Mouse (Mus musculus) MEL (cell line): ENCODE measurements at regions not wholly inside any gene's neighbourhood (a gene's known extent, or its start where the extent isn't known, plus 50 kb on each side); places are given as distances from the start of the nearest gene placed in this dataset.

Experiments used
- DNase-seq: peaks from one replicate; pipeline ENCODE4 v3.0.0; 2011; ENCODE audit warnings: low read depth, low spot score
- H3K27ac ChIP-seq: 2 replicates; pipeline ENCODE4 v1.5.1; 2012; ENCODE audit warnings: low read depth, mild to moderate bottlenecking, control low read depth, low read length, moderate library complexity; ENCODE audit not compliant: control insufficient read depth
- H3K27me3 ChIP-seq, 2 experiments: fragments of 150-350 bp in 1 of 2; sonication (generic) in 1 of 2; 2 replicates each; pipeline ENCODE4 v1.6.1; 2012; ENCODE audit warnings: low read length in 2 of 2, mild to moderate bottlenecking in 2 of 2, improper control_type of control experiment in 1 of 2, moderate library complexity in 1 of 2; ENCODE audit not compliant: insufficient read depth in 2 of 2, control insufficient read depth in 1 of 2
- H3K36me3 ChIP-seq, 2 experiments: 2 replicates each; pipeline ENCODE4 v1.6.1; 2012 to 2014; ENCODE audit warnings: low read length in 2 of 2, improper control_type of control experiment in 1 of 2, inconsistent platforms in 1 of 2, mild to moderate bottlenecking in 1 of 2; ENCODE audit not compliant: insufficient read depth in 2 of 2, control insufficient read depth in 1 of 2
- H3K4me1 ChIP-seq, 2 experiments: fragments of 150-350 bp in 1 of 2; sonication (generic) in 1 of 2; 2 replicates each; pipeline ENCODE4 v1.6.1; 2012; ENCODE audit warnings: low read length in 2 of 2, improper control_type of control experiment in 1 of 2, mild to moderate bottlenecking in 1 of 2; ENCODE audit not compliant: insufficient read depth in 2 of 2, control insufficient read depth in 1 of 2
- H3K4me3 ChIP-seq, 2 experiments: fragments of 150-350 bp in 1 of 2; sonication (generic) in 1 of 2; 2 replicates each; pipeline ENCODE4 v1.5.1; 2012; ENCODE audit warnings: low read depth in 2 of 2, low read length in 2 of 2, mild to moderate bottlenecking in 2 of 2, moderate library complexity in 2 of 2, control low read depth in 1 of 2, improper control_type of control experiment in 1 of 2; ENCODE audit not compliant: control insufficient read depth in 1 of 2, insufficient read depth in 1 of 2
- H3K79me2 ChIP-seq: 2 replicates; pipeline ENCODE4 v1.6.1; 2012; ENCODE audit warnings: mild to moderate bottlenecking, low read length, moderate library complexity; ENCODE audit not compliant: control insufficient read depth, poor library complexity, insufficient read depth
- H3K9ac ChIP-seq: 2 replicates; pipeline ENCODE4 v1.6.1; 2012; ENCODE audit warnings: low read depth, mild to moderate bottlenecking, control low read depth, low read length, moderate library complexity; ENCODE audit not compliant: control insufficient read depth, poor library complexity, severe bottlenecking
- H3K9me3 ChIP-seq: fragments of 150-350 bp; sonication (generic); replicated peaks from 2 replicates; pipeline ENCODE4 v1.6.1; 2012; ENCODE audit warnings: mild to moderate bottlenecking, low read length, improper control_type of control experiment, moderate library complexity; ENCODE audit not compliant: insufficient read depth
- CHD1 ChIP-seq: IDR thresholded peaks from 2 replicates; pipeline ENCODE4 v1.6.1; 2012; ENCODE audit warnings: low read depth, mild to moderate bottlenecking, inconsistent platforms, low read length, improper control_type of control experiment
- CTCF ChIP-seq, 3 experiments: IDR thresholded peaks in 2 of 3; conservative IDR thresholded peaks in 1 of 3; 2 replicates each; pipeline ENCODE4 v1.5.1; 2011 to 2012; ENCODE audit warnings: low read length in 3 of 3, low read depth in 2 of 3, mild to moderate bottlenecking in 2 of 3, improper control_type of control experiment in 1 of 3, inconsistent platforms in 1 of 3, mixed read lengths in 1 of 3, moderate library complexity in 1 of 3; ENCODE audit not compliant: control insufficient read depth in 1 of 3, insufficient read depth in 1 of 3, poor library complexity in 1 of 3, severe bottlenecking in 1 of 3
- ELF1 ChIP-seq: IDR thresholded peaks from 2 replicates; pipeline ENCODE4 v1.6.1; 2014; ENCODE audit warnings: low read depth, mild to moderate bottlenecking, inconsistent platforms, low read length, improper control_type of control experiment, moderate library complexity
- GABPA ChIP-seq: IDR thresholded peaks from 2 replicates; pipeline ENCODE4 v1.6.1; 2012; ENCODE audit warnings: low read depth, mild to moderate bottlenecking, inconsistent platforms, low read length, improper control_type of control experiment, moderate library complexity
- GATA1 ChIP-seq: IDR thresholded peaks from 2 replicates; pipeline ENCODE4 v1.6.1; 2011; ENCODE audit warnings: low read depth, low read length, improper control_type of control experiment
- HCFC1 ChIP-seq: IDR thresholded peaks from 2 replicates; pipeline ENCODE4 v1.6.1; 2012; ENCODE audit warnings: low read depth, mild to moderate bottlenecking, inconsistent platforms, low read length, improper control_type of control experiment, moderate library complexity
- JUND ChIP-seq: IDR thresholded peaks from 2 replicates; pipeline ENCODE4 v1.6.1; 2011; ENCODE audit warnings: low read depth, mild to moderate bottlenecking, improper control_type of control experiment, low read length
- MAFK ChIP-seq: IDR thresholded peaks from 2 replicates; pipeline ENCODE4 v1.6.1; 2011; ENCODE audit warnings: low read depth, mild to moderate bottlenecking, low read length, improper control_type of control experiment, borderline replicate concordance
- MXI1 ChIP-seq: IDR thresholded peaks from 2 replicates; pipeline ENCODE4 v1.6.1; 2011; ENCODE audit warnings: mild to moderate bottlenecking, low read depth, low read length, improper control_type of control experiment
- MYB ChIP-seq: IDR thresholded peaks from 2 replicates; pipeline ENCODE4 v1.6.1; 2011; ENCODE audit warnings: mild to moderate bottlenecking, low read depth, low read length, improper control_type of control experiment
- MYC ChIP-seq: IDR thresholded peaks from 2 replicates; pipeline ENCODE4 v1.6.1; 2011; ENCODE audit warnings: low read depth, mild to moderate bottlenecking, low read length, improper control_type of control experiment, moderate library complexity
- NELFE ChIP-seq: IDR thresholded peaks from 2 replicates; pipeline ENCODE4 v1.6.1; 2011; ENCODE audit warnings: low read depth, low read length, improper control_type of control experiment
- POLR2A ChIP-seq, 2 experiments: IDR thresholded peaks; 2 replicates each; pipeline ENCODE4 v1.6.1; 2011 to 2012; ENCODE audit warnings: low read length in 2 of 2, mild to moderate bottlenecking in 2 of 2, control low read depth in 1 of 2, improper control_type of control experiment in 1 of 2, low read depth in 1 of 2, moderate library complexity in 1 of 2; ENCODE audit not compliant: control insufficient read depth in 1 of 2, insufficient read depth in 1 of 2, poor library complexity in 1 of 2
- POLR2AphosphoS2 ChIP-seq: IDR thresholded peaks from 2 replicates; pipeline ENCODE4 v1.6.1; 2011; ENCODE audit warnings: low read length, improper control_type of control experiment
- POLR2AphosphoS5 ChIP-seq: IDR thresholded peaks from 2 replicates; pipeline ENCODE4 v1.6.1; 2012; ENCODE audit warnings: low read depth, borderline replicate concordance, mild to moderate bottlenecking, inconsistent platforms, low read length, moderate library complexity, mixed read lengths
- RCOR1 ChIP-seq: IDR thresholded peaks from 2 replicates; pipeline ENCODE4 v1.6.1; 2012; ENCODE audit warnings: low read depth, mild to moderate bottlenecking, inconsistent platforms, low read length, improper control_type of control experiment
- TCF12 ChIP-seq: IDR thresholded peaks from 2 replicates; pipeline ENCODE4 v1.6.1; 2014; ENCODE audit warnings: low read depth, mild to moderate bottlenecking, inconsistent platforms, low read length, improper control_type of control experiment, moderate library complexity
- ZC3H11A ChIP-seq: IDR thresholded peaks from 2 replicates; pipeline ENCODE4 v1.6.1; 2012; ENCODE audit warnings: low read depth, mild to moderate bottlenecking, inconsistent platforms, low read length, improper control_type of control experiment
- ZMIZ1 ChIP-seq: IDR thresholded peaks from 2 replicates; pipeline ENCODE4 v1.6.1; 2012; ENCODE audit warnings: low read depth, mild to moderate bottlenecking, inconsistent platforms, low read length, improper control_type of control experiment, moderate library complexity
- ZNF384 ChIP-seq: IDR thresholded peaks from 2 replicates; pipeline ENCODE4 v1.6.1; 2012; ENCODE audit warnings: low read depth, mild to moderate bottlenecking, inconsistent platforms, low read length, improper control_type of control experiment

DNA sequence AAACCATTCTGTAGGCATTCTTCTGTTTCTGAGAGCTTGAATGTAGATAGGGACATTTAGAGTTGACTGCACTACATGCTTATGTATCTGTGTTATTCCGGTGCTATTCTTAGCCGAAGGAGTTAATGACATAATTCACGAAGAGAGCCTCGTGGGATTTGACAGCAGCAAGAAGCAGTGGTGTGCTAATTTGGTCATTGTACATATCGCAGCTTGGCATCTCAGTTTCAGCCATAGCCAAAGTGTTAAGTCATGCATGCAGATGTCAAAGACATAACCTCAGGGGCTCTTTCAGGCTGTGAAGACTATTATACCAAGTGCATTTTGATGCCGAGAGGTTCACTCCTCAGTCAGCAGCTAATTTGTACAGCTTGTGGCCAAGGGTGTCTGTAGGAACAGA is 125.1 kb upstream of the Itga1 start:
- Histone ChIP-seq H3K4me1 (no peaks in the 10 kb centered on the region), H3K27ac (no peak overlapping the region), H3K9me3 (no peaks in the 10 kb centered on the region), H3K9ac (no peak overlapping the region), H3K36me3 (no peaks in the 10 kb centered on the region), H3K79me2 (no peaks in the 10 kb centered on the region), H3K4me3 (no peak overlapping the region), H3K27me3 (no peaks in the 10 kb centered on the region)
- no peak for DNase-seq
- TF ChIP-seq NELFE (no peak), HCFC1 (no peak), MXI1 (no peak), TCF12 (no peak), GATA1 (no peak)

DNA sequence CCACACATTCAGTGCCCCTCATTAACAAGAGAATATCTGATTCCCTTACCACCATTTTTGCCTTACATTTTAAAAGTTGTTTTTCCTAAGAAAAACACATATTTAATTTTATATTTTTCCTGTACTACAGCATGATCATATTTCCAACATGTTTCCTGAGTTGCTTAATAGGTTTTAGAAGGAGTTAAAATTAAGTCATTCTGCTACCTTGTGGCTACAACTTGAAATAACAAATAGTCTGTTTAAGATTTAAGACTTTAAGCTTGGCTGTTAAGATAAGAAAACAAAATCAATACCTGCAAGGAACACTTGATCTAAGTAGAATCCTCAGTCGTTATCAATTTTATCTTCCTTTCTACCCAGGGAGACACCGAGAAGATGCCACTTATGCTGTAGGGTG is 117.9 kb upstream of the Itga1 start:
- Histone ChIP-seq H3K9ac (no peak overlapping the region), H3K36me3 (no peaks in the 10 kb centered on the region), H3K79me2 (no peaks in the 10 kb centered on the region), H3K9me3 (no peaks in the 10 kb centered on the region), H3K27ac (no peak overlapping the region), H3K4me3 (no peak overlapping the region), H3K4me1 (no peaks in the 10 kb centered on the region), H3K27me3 (no peaks in the 10 kb centered on the region)
- no peak for DNase-seq
- TF ChIP-seq POLR2A (IDR thresholded peaks at IDR 0.05; ENCODE audit: control insufficient read depth in 1 of 2, insufficient read depth in 1 of 2, low read depth in 1 of 2, low read length in 2 of 2, poor library complexity in 1 of 2), result no peak
- TF ChIP-seq ELF1, result no peak
- no peak for TF ChIP-seq RCOR1
- TF ChIP-seq POLR2AphosphoS5, result no peak
- no peak for TF ChIP-seq HCFC1
- no peak for TF ChIP-seq ZMIZ1
- no peak for TF ChIP-seq POLR2AphosphoS2
- TF ChIP-seq CTCF (IDR thresholded peaks at IDR 0.05 in 2 of 3, conservative IDR thresholded peaks at IDR 0.05 in 1 of 3; ENCODE audit: control insufficient read depth in 1 of 3, insufficient read depth in 1 of 3, low read depth in 2 of 3, low read length in 3 of 3, poor library complexity in 1 of 3, severe bottlenecking in 1 of 3), result no peak
- TF ChIP-seq JUND, result no peak
- TF ChIP-seq CHD1, result no peak
- TF ChIP-seq ZC3H11A, result no peak
- no peak for TF ChIP-seq TCF12
- no peak for TF ChIP-seq GATA1
- TF ChIP-seq MYC, result no peak
- no peak for TF ChIP-seq MAFK
- TF ChIP-seq MYB, result no peak
- TF ChIP-seq ZNF384, result no peak
- no peak for TF ChIP-seq GABPA
